Mouse (Mus musculus): ENCODE measurements at regions not wholly inside any gene's neighbourhood (a gene's known extent, or its start where the extent isn't known, plus 50 kb on each side); places are given as distances from the start of the nearest gene placed in this dataset.

DNA sequence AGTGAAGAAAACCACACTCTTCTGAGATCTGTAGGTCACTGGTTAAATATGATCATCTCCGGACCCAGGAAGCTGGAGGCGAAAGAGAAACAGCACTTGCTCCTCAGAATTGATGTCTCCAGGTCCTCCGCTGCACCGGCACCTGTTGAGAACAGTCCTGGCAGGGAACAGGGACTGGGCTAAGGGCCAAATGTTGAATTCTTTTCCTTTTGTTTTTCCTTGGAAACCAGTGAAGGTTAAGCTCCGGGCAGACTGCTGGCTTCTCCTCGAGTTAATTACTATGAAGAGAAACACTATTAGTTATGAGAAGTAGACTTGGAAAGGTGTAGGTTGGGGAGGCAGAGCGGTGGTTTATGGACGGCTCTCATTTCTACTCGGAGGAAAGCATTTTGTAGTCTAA lies 242.7 kb downstream of the Rngtt start:
- intact Hi-C loops (cut with DNase I), result no loop called here
- no peak for DNase-seq

DNA sequence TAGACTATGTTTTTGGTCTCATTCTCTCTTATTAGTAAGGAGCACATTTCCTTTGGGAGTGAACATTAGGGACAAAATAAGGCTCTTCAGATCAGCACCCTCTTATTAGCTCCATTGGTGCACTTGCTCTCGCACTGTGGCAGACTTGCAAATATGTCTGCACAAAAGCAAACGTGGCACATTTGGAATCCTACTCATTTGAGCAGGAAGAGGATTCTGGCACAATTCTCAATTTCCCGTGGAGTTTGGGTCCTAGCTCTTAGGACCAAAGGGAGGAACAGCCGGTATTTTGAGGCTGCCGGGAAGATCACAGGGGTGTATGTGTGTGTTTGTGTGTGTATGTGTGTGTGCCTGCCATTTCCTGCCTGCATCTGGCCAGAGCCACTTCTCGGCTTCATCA lies 244.5 kb downstream of the Rngtt start:
- DNase-seq, result no peak
- intact Hi-C loops (cut with DNase I), result no loop called here

DNA sequence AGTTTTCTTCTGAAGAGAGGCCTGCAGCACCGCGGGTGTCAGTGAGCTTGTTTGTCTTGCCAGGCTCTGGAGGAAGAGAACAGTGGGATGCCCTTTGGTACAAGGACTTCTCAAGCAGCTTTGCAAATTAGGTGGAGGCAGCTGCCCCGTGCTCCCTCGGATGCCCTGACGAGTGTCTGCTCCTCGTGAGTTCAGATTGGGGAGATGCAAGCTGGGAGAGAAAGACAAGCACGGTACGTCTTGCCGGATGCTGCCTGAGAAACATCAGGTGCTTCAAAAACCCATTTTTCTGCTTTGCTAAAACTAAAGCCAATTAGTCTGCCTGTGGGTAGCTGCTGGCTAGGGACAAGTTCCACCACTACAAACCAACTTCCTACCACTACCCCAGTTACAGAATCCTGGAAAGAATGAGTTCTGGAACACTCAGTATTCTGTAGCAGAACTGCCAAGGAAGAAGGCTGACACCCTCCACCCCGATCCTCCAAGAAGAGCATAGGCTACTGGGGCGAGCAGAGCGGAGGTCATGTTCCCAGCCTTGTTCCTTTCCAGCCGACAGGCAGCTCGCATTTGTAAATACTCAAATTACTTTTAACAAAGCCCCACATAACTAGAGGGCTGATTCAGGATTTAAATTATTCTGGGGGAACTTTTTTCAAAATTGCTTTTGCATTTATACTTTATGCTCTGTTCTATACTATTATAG lies 245.3 kb downstream of the Rngtt start:
- DNase-seq, result no peak
- intact Hi-C loops (cut with DNase I), result no loop called here

DNA sequence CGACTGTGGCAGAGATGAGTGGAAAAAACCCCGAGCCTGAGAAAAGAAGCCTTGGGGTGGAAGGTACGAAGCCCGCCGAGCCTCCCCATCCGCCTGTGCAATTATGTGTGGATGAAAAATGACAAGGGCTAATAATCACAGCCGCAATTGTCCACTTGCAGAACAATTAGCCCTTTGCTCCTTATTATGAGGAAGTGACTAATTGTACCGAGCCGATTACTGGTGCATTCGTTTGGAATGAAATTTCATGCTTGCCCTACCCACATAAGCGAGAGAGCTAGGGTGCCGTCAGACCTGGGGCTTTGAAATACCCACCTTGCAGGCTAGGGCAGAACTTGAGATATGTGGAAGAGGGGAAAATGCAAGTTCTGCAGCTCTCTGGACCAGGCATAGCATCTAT lies 245.9 kb downstream of the Rngtt start:
- intact Hi-C loops (cut with DNase I), result no loop called here
- DNase-seq, result no peak

DNA sequence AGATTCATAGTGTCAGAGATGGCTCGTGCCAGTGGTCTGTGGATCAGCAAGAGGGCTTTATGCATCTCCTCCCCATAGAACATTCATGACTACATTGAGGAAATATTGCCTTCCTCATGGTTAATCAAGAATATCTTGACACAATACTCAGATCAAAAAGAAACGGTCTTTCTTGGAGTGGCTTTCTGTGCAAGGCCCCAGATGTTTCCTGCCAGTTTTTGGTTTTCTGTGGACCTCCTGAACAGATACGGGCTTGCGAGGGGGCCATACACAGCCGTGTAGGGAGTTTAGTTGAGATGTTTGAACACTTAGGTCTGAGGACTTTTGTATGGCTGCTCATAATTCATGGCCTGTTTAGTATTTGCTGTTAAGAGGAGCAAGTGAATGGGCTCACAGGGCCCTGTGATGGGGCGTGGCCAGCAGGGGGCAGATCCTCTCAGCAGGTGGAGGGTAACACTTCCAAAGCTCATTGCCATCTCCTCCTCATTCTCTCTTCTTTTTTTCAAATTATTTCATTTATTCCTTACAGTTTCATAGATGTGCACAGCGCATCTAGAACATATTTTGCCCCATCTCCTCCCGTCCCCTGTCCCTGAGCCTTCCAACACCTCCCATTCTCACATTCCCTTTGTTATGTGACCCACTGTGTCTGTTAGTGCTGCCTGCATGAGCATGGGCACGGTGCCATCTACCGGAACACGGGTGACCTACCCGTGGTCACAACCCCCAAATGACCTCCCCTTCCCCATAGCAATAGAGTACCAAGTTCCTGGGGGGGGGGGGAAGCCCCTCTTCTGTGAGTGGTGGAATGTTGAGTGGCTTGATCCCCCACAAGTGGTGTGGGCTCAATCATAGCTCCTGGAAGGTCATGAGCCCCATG lies 246.8 kb downstream of the Rngtt start:
- intact Hi-C loops (cut with DNase I), result no loop called here
- DNase-seq, result peak in 1 of 2 experiments; percentile 19

DNA sequence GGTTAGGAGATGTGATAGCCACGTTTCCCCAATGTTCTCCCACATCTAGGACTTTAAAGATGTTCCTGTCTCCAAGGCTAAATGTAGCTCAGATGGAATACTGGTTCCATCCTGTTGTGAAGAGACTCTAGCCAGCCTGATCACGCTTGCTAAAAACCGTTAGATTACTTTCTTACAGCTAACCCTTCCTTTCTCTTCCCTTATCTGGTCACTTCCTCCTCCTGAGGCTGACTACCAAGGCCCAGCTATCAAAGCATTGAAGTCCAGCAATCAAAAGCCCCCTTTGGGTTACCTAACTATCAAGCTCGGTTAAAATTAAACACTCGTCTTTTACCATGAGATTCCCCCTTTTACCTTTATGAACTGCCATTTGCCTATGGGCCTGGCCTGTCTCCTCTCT lies 260.2 kb downstream of the Rngtt start:
- intact Hi-C loops (cut with DNase I), result no loop called here
- DNase-seq, result no peak

DNA sequence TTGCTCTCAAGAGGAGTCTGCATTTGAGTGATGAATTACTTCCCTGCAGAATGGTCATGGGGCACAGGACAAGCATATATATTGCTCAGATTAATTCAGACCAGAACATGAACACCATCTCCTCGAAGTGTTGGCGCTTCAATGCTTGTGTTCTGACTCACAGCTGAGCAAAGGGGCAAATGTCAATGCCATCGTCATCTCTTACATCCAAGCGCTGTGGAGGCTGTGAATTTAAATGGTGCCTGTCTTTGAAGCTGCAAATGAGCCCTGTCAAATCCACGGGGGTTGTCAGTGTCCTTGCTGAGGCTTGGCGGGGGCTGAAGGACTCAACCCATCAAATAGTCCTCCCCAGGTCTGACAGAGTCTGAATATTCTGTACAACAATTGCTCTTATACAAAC lies 261.2 kb downstream of the Rngtt start:
- DNase-seq, result no peak
- intact Hi-C loops (cut with DNase I), result no loop called here

DNA sequence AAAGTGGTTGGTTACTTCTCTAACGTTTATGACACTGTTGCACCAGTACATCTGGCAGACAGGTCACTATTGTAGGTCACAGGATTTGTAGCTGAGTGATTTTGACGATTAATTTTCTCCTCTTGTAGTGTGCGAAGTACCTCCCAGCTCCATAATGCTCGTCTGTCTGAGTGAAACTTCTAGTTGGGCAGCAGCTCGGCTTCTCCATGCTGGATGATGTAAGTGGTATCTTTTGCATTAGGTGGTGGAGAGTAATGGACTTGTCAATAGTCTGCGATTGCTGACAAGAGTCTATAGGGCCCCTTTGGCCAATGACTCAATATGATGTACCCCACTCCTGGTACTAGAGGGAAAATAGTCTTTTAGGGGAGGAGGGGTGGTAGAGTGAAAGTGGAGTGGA lies 267.5 kb downstream of the Rngtt start:
- intact Hi-C loops (cut with DNase I), result no loop called here
- no peak for DNase-seq

DNA sequence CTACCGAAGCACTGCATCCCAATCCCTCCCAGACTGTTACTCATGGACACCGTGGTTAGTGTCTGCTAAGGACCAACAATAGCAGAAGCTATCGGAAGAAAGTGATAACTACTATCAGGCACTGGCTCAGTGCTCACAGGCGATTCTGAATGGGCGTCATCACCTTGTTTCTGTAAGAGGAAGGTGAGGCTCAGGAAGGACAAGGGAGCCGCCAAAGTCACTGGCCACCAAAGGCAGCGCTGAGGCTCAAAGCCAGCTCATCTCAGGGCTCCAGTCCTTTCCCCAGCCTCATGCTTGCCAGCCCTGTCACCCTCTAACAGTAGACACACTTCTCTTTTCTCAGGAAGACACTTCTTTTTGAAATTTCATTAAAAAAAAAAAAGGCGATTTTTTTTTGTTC lies 270.4 kb downstream of the Rngtt start:
- intact Hi-C loops (cut with DNase I), result no loop called here
- no peak for DNase-seq

DNA sequence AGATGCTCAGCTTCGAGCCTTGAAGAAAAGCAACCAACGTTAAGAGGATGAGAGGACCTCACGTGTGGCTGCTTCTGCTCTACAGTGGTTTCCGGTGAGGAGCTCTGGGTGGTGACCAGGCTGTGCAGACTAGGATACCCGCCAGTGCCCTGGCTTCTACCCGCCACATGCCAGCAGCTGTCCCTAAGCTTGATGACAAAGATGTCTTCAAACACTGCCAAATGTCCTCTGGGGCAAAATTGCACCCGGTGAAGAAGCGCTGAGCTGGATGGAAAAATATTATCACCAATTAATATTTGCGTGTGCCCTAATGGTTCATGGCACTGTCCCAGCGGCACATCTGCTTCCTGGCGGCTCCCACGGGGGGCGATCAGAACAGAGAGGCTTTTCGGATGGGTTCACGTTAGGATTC lies 271.1 kb downstream of the Rngtt start:
- DNase-seq, result no peak
- intact Hi-C loops (cut with DNase I), result no loop called here

DNA sequence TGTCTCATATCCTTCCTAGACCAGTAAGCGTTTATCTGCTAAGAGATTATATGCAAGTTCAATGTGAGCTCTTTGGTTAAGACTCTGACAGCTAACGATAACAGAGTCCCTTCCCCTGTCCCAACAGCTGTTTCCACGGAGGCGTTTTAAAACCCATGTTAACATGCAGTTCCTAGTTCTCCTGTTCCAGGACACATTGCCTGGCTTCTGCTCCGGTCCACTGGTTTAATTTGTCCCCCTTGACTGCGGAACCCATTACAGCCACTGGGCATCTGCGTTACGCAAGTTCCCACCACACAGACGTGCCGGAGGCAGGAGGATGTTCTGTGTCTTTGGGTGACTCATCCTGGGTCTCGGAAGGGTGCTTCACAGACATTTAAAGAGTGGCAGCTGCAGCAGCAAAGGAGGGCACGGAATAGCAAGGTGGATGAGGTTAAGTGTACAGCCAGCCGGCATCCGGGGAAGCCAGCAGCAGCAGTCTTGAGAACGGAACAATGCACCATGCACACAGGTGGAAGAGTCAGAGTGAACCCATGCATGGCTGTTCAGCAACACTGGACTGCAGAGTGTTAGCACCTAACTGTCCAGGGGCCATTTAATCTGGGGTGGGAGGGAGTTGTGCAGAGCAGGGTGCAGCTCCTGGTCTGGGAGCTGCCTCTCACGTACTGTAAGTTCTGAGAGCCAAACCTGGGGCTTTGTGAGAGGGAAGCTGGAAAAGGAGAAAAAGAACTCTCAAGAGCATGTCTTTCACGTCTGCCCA lies 271.8 kb downstream of the Rngtt start:
- DNase-seq, result no peak
- intact Hi-C loops (cut with DNase I), result no loop called here

DNA sequence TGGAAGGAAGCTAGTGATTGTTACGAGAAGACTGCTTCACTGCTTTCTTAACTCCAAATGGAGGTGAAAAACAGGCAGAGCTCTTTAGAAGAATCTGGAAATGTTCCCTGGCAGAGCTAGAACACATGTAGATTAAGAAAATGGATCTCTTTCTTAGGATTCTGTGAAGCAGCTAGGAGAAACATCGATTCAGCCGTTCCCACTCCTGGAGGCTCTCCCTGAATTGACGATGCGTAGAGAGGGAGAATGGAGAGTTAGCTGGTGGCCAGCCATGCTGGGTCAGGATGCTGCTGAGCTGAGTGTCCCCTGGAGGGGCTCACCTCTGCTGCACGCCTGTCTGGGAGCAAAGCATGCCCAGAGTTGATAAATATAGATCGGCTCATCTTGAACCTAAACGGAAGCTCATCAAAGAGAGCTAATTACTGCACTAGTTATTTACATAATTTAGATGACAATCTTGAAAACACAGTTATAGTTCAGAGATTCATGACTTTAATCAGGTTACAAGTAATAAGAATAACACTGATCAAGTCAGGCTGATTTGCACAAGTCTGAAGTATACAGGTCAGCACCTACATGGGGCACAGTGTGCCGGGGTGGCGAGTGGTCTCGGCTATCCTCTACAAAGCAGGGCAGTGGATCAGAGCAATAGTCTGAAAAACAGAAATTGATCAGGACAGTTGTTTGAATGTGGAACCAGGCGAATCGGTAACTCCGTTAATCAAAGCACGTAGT lies 273.0 kb downstream of the Rngtt start:
- intact Hi-C loops (cut with DNase I), result no loop called here
- DNase-seq, result no peak

DNA sequence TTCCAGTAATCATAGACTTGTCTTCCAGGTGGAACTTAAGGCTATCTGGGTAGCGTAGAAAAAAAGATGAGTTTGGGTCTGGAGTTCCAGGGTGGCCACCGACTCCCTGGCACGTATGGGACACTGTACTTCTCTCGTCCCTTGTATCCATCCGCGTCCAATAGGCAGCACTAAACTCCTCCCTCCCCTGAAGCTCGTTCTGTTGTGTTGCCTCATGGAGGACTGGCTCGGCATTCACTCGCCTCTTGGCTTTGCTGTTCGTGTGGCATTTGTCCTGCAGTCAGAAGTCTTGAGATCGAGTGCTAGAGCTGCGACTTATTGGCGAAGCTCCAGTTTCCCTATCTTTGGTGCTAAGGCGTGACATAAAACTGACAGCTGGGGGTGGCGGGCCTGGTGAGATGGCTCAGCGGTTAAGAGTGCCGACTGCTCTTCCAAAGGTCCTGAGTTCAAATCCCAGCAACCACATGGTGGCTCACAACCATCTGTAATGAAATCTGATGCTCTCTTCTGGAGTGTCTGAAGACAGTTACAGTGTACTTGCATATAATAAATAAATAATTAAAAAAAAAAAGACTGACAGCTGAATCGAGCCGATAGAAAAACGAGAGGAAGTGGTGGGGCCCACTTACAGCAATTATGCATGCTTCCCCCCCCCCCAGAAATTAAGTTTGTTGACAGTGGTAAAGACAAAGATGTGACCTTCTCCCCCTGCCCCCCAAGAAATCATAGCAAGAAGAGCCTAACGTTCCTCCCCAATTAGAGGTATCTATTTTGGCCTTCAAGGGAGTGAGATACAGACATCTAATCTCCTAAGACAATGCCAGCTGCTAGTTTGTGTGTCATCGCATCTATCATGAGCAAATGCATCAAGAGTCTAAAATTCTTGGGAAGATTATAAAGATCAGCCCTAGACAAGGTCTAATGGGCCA lies 274.1 kb downstream of the Rngtt start:
- no peak for DNase-seq
- intact Hi-C loops (cut with DNase I), result no loop called here

DNA sequence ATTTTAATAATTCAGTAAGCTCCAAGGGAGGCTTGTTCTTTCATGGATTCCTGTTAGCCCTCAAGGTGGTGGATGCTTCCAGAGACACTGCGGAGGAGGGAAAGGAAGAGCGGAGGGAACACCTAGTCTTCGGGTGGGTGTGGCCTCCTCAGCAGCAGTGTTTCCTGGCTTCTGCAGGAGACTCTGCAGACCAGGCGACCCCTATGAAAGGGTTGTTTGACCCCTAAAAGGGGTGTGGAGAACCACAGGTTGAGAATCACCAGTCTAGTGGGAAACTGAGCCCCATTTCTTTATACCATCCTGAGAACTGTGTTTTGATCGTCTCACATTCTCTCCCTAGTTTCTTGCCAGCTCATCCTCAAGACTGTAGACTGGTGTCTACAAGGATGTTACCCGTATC lies 275.7 kb downstream of the Rngtt start:
- DNase-seq, result no peak
- intact Hi-C loops (cut with DNase I), result loop anchor here (5.0 kb wide), 1 partner anchor 189 kb away; no protein-coding TSS in a partner anchor

DNA sequence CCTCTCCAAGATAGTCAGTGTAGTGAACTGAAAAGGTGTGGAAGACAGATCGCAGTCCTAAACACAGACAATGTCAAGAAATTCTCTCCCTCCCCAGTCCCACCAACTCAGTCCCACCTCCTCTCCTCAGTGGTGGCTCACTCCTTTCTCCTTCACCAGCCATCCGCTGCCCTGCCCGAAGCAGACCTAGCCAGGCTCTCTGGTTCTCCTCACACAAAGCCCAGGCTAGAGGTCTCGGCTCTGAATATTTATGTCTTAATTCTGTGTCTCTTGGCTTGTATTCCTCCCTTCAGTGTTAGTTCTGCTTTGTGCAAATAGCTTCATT lies 276.1 kb downstream of the Rngtt start:
- no peak for DNase-seq
- intact Hi-C loops (cut with DNase I), result loop anchor here (5.0 kb wide), 1 partner anchor 189 kb away; no protein-coding TSS in a partner anchor

DNA sequence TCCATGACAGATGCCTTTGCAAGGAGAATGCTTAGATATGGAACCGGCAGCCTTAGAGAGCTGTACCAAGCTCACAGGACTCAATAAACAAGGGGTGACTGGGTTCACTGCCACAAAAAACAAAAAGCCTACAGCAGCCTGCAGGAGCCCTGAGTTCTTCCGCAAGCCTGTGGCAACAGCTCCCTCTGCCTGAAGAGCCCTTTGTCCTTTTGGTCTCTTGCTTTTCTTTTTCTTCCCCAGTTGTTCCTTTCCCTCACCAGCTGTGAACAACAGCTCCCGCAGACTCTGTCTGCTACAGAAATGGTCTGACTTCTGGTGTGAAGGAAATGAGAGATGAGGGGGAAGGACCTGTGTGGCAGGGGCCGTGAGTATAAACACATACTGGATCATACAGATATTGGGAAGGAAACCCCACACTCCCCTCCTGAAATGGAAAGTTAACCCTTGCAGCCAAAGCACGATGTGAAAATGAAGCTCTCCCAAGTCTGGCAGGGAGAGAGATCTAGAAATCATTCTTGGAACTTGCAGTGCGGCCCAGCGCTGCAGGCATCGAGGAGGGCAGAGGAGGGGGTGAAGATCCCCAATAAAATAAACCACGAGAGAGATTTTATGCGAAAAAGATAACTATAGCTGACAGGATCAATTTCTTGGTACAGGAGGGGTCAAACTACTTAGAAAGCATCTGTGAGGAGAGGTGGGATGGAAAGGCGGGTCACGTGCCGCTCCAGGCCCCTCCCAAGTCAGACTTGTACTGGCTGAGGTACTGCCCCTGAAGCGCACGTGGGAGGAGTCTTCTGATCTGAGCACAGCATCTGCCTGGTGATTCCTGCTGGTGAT lies 276.7 kb downstream of the Rngtt start:
- intact Hi-C loops (cut with DNase I), result loop anchor here (5.0 kb wide), 1 partner anchor 190 kb away; no protein-coding TSS in a partner anchor
- DNase-seq, result peak; percentile 15 to 41

DNA sequence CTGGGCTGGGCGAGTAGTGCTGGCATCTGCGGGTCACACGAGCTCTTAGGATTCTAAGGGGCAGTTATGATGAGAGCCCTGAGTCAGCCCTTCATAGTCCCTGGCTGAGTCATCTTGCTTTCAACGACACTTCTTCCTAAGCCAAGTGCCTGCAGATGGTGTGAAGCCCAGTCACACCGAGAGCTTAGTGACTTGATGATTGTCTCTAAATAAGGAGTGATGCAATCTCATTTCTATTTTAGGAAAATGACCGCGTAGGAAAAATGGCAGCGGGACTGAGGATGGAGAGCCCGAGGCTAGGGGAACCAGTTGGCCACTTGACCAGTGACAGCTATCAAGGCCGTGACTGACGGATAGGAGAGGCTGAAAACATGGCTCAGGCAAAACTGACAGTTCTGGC lies 277.6 kb downstream of the Rngtt start:
- peak; percentile 8 to 10 for DNase-seq
- intact Hi-C loops (cut with DNase I), result loop anchor here (5.0 kb wide), 1 partner anchor 190 kb away; no protein-coding TSS in a partner anchor

DNA sequence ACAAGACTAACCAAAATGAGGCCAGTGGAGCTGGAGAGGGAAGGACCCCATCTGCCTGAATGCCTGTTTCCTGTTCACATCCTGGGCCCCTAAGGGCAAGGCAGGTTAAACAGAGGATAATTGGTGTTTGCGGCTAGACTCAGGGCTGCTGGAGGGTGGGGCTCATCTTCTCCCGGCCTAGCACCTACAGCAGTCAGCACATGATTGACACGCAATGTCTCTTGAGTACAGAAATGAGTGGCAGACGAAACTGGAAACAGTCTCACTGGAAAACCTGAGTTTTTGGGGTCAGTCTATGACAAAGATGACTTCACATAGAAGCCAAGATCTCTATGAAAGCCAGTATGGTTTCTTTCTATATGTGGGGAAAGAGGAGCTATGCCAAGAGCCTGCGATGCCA lies 278.0 kb downstream of the Rngtt start:
- intact Hi-C loops (cut with DNase I), result loop anchor here (5.0 kb wide), 1 partner anchor 191 kb away; no protein-coding TSS in a partner anchor

More for the DNA sequence above, 278.0 kb downstream of the Rngtt start:
- DNase-seq, result no peak
